12 mouse cellular contexts compared by ENCODE assay signal in the genomic region with DNA sequence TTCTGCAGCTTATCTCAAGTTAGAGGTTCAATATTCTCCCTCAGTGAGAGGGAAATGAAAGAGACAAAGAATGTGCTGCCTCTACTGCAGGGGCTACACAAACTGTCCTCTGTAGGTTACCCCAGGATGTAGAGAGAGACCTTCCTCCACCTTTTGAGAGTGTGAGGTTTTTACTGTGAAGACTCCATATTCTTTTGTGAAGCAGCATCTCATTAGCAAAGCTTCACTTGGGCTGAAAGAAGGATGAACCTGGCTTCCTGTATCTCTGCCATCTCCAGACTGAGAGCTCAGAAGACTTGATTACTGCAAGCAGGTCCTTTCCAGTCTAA.
DNase-seq lines count a peak whose midpoint lies in the region; ATAC-seq and TF ChIP-seq lines count a peak whose summit lies in the region.
"Had no signal": no experiment of that assay in that cellular context is flagged by ENCODE, and none has a peak within 500 bp of the region (broad histone marks: within the 10 kb centered on the region; RNA-seq: fewer than 3 reads in every experiment).

No protein-coding gene starts in this region.

- no peaks in the 10 kb centered on the region for H3K36me3 ChIP-seq in forebrain, embryonic 12.5 days (replicated peaks)
- H3K36me3 ChIP-seq in hindbrain, postnatal 0 days (ENCODE audit: insufficient read depth, low read length): no peaks in the 10 kb centered on the region
- H3K36me3 ChIP-seq in midbrain, embryonic 12.5 days: no peaks in the 10 kb centered on the region
- H3K36me3 ChIP-seq: embryonic facial prominence, embryonic 10.5 days had no signal

- peak overlapping the region; percentile 70 for H3K27ac ChIP-seq in forebrain, embryonic 12.5 days
- H3K27ac ChIP-seq in hindbrain, postnatal 0 days: peak overlapping the region; percentile 37; the same call in 1 of the 2 replicates
- H3K27ac ChIP-seq in midbrain, embryonic 12.5 days (replicated peaks): peak overlapping the region; percentile 90
- H3K27ac ChIP-seq: embryonic facial prominence, embryonic 10.5 days had no signal

- ATAC-seq in erythroblast, adult 5-6 weeks (replicated peaks; ENCODE audit: low FRiP score, poor library complexity, severe bottlenecking): peak; percentile 43
- ATAC-seq in forebrain, embryonic 12.5 days (ENCODE audit: low FRiP score): no peak
- ATAC-seq in hindbrain, postnatal 0 days: no peak
- peak; percentile 5; the same call in 1 of the 2 replicates for ATAC-seq in midbrain, embryonic 12.5 days (ENCODE audit: low FRiP score, low read depth)

- no peaks in the 10 kb centered on the region for H3K9me3 ChIP-seq in forebrain, embryonic 12.5 days
- no peaks in the 10 kb centered on the region for H3K9me3 ChIP-seq in hindbrain, postnatal 0 days (ENCODE audit: low read length)
- no peaks in the 10 kb centered on the region for H3K9me3 ChIP-seq in midbrain, embryonic 12.5 days
- H3K9me3 ChIP-seq: embryonic facial prominence, embryonic 10.5 days had no signal

- no peak for TF ChIP-seq CTCF in hindbrain, postnatal 0 days (IDR thresholded peaks at IDR 0.05; ENCODE audit: low read depth)

- intact Hi-C loops in gastrocnemius, postnatal 36 days (cut with DNase I): no loop called here

- DNase-seq in hindbrain, postnatal 0 days (ENCODE audit: low spot score): no peak
- no peak for DNase-seq in gastrocnemius, postnatal 36 days
- DNase-seq in kidney, postnatal 10 days: no peak
- DNase-seq in layer of hippocampus, postnatal 10 days (ENCODE audit: low spot score in 2 of 2): no peak
- DNase-seq: adrenal gland, postnatal 36 days; cerebellum, adult 11-12 months; lung, adult 2 months; thymus, adult 2 months had no signal

- no peaks in the 10 kb centered on the region for H3K27me3 ChIP-seq in forebrain, embryonic 12.5 days
- no peaks in the 10 kb centered on the region for H3K27me3 ChIP-seq in hindbrain, postnatal 0 days (ENCODE audit: insufficient read depth, low read length)
- H3K27me3 ChIP-seq in midbrain, embryonic 12.5 days: no peaks in the 10 kb centered on the region

- H3K4me3 ChIP-seq in forebrain, embryonic 12.5 days (replicated peaks): no peak overlapping the region
- no peak overlapping the region for H3K4me3 ChIP-seq in hindbrain, postnatal 0 days (ENCODE audit: low read length)
- H3K4me3 ChIP-seq in midbrain, embryonic 12.5 days: no peak overlapping the region
- H3K4me3 ChIP-seq: embryonic facial prominence, embryonic 10.5 days had no signal

- no peak overlapping the region for H3K9ac ChIP-seq in forebrain, embryonic 12.5 days
- no peak overlapping the region; the same call in 1 of the 2 replicates for H3K9ac ChIP-seq in hindbrain, postnatal 0 days (replicated peaks; ENCODE audit: low read length)
- H3K9ac ChIP-seq in midbrain, embryonic 12.5 days (replicated peaks): no peak overlapping the region

- peaks cover 56% of the 10 kb centered on the region for H3K4me1 ChIP-seq in forebrain, embryonic 12.5 days
- H3K4me1 ChIP-seq in hindbrain, postnatal 0 days (ENCODE audit: insufficient read depth, low read length): peaks cover 17% of the 10 kb centered on the region
- H3K4me1 ChIP-seq in midbrain, embryonic 12.5 days: peaks cover 53% of the 10 kb centered on the region

- H3K4me2 ChIP-seq in forebrain, embryonic 12.5 days: no peak overlapping the region
- no peak overlapping the region for H3K4me2 ChIP-seq in hindbrain, postnatal 0 days (ENCODE audit: low read depth, low read length)
- H3K4me2 ChIP-seq in midbrain, embryonic 12.5 days (replicated peaks): no peak overlapping the region

Comparison
In these comparisons a context has a peak if more than half of its experiments do, and no peak if none do; other contexts are left out.
1. ATAC-seq: peak in erythroblast, adult 5-6 weeks (single experiment) and midbrain, embryonic 12.5 days (single experiment); none in forebrain, embryonic 12.5 days (single experiment) and hindbrain, postnatal 0 days (single experiment).
2. H3K27ac ChIP-seq: peak in every context shown above with its lines; median percentile 90 in midbrain, embryonic 12.5 days; 70 in forebrain, embryonic 12.5 days; 37 in hindbrain, postnatal 0 days.